Mouse (Mus musculus): ENCODE measurements around the gene Fyn. TPM values are rescaled to one million over a fixed set of nuclear protein-coding genes. Genes with fewer than 3 reads are reported as not detected.

Gene Fyn
- polyA plus RNA-seq, 1 experiment from 2014 or later = 13.4 TPM

DNA sequence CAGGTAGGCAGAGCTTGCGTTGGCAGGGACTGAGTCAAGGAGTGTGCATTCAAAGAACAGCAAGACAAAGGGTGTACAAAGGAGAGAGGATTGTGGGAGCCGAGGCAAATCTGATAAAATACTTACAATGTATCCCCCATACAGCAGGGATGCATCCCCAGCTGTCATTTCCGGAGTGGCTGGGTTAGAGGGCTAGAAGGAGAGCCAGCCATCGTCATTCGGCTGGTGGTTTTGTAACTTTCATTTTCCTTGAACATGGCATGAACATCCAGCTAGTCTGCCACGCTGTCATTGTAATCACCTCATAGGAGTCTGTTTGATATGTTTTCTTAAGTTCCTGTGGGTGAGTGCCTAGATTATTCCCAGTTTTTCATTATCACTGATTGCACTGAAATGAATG is 123.5 kb downstream of the Fyn start:
- Histone ChIP-seq H3K27ac (ENCODE audit: low read length) (no peak overlapping the region), H3K9ac (ENCODE audit: low read length) (no peak overlapping the region), H3K4me2 (ENCODE audit: low read depth, low read length) (no peak overlapping the region), H3K4me1 (replicated peaks; ENCODE audit: control insufficient read depth, insufficient read depth, low read length) (peaks cover 21% of the 10 kb centered on the region; the same call in 1 of the 2 replicates), H3K4me3 (ENCODE audit: low read length) (no peak overlapping the region), H3K27me3 (ENCODE audit: control insufficient read depth, insufficient read depth, low read depth, low read length) (no peaks in the 10 kb centered on the region), H3K36me3 (ENCODE audit: control insufficient read depth, insufficient read depth, low read length) (no peaks in the 10 kb centered on the region), H3K9me3 (ENCODE audit: control insufficient read depth, low read length) (no peaks in the 10 kb centered on the region)
- WGBS = 84% methylated on average over 6 of the region's 6 CpGs
- ATAC-seq (ENCODE audit: low read depth) = no peak

GRCm38 (mm10) chr10:39493007-39493406 is 124.4 kb downstream of the Fyn start:
- Histone ChIP-seq H3K27me3 (ENCODE audit: control insufficient read depth, insufficient read depth, low read depth, low read length) (no peaks in the 10 kb centered on the region), H3K9ac (ENCODE audit: low read length) (no peak overlapping the region), H3K9me3 (ENCODE audit: control insufficient read depth, low read length) (no peaks in the 10 kb centered on the region), H3K36me3 (ENCODE audit: control insufficient read depth, insufficient read depth, low read length) (no peaks in the 10 kb centered on the region), H3K4me3 (ENCODE audit: low read length) (no peak overlapping the region), H3K4me1 (replicated peaks; ENCODE audit: control insufficient read depth, insufficient read depth, low read length) (peaks cover 18% of the 10 kb centered on the region; the same call in 1 of the 2 replicates), H3K4me2 (ENCODE audit: low read depth, low read length) (no peak overlapping the region), H3K27ac (ENCODE audit: low read length) (no peak overlapping the region)
- ATAC-seq (ENCODE audit: low read depth) = no peak
- WGBS = 96% methylated on average over 3 of the region's 3 CpGs

GRCm38 (mm10) chr10:39498641-39499040 is 130.0 kb downstream of the Fyn start:
- H3K9me3 ChIP-seq (ENCODE audit: control insufficient read depth, low read length) = no peaks in the 10 kb centered on the region
- no peaks in the 10 kb centered on the region for H3K27me3 ChIP-seq (ENCODE audit: control insufficient read depth, insufficient read depth, low read depth, low read length)
- H3K4me3 ChIP-seq (ENCODE audit: low read length) = no peak overlapping the region
- 0 out of 2 replicates have a peak, but pooled peaks have one; percentile 3 for ATAC-seq (ENCODE audit: low read depth)
- WGBS = 31% methylated on average over 7 of the region's 7 CpGs
- H3K27ac ChIP-seq (ENCODE audit: low read length) = no peak overlapping the region
- no peak overlapping the region for H3K4me2 ChIP-seq (ENCODE audit: low read depth, low read length)
- peaks cover 25% of the 10 kb centered on the region for H3K4me1 ChIP-seq (replicated peaks; ENCODE audit: control insufficient read depth, insufficient read depth, low read length)
- no peak overlapping the region for H3K9ac ChIP-seq (ENCODE audit: low read length)
- H3K36me3 ChIP-seq (ENCODE audit: control insufficient read depth, insufficient read depth, low read length) = no peaks in the 10 kb centered on the region

DNA sequence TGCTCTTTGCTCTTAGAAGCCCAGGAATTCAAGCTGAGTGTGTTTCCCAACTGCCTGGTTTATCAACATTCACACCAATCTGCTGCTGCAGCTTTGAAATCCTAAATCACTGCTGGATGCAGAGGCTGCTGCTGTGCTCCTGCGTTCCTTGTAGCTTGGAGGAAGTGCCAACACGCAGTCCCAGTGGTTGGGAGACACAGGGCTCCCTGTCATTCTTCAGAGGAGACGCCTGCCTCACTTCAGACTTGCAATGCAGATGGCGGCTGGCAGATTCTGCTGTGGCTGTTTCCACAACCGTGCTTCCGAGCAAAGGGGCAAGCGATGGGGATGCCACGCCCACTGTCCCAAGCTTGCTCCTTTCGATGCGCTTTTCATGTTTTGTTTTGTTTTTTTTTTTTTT is 132.9 kb downstream of the Fyn start:
- Histone ChIP-seq H3K9me3 (ENCODE audit: control insufficient read depth, low read length) (no peaks in the 10 kb centered on the region), H3K27me3 (ENCODE audit: control insufficient read depth, insufficient read depth, low read depth, low read length) (no peaks in the 10 kb centered on the region), H3K9ac (ENCODE audit: low read length) (no peak overlapping the region), H3K36me3 (ENCODE audit: control insufficient read depth, insufficient read depth, low read length) (no peaks in the 10 kb centered on the region), H3K27ac (ENCODE audit: low read length) (peak overlapping the region; percentile 56), H3K4me1 (replicated peaks; ENCODE audit: control insufficient read depth, insufficient read depth, low read length) (peaks cover 37% of the 10 kb centered on the region), H3K4me2 (ENCODE audit: low read depth, low read length) (peak overlapping the region; percentile 13), H3K4me3 (ENCODE audit: low read length) (no peak overlapping the region)
- peak; percentile 5; the same call in 1 of the 2 replicates for ATAC-seq (ENCODE audit: low read depth)
- WGBS = 34% methylated on average over 10 of the region's 10 CpGs

- Histone ChIP-seq H3K27ac (ENCODE audit: low read length) (peak overlapping the region; percentile 38; the same call in 1 of the 2 replicates), H3K9ac (ENCODE audit: low read length) (peak overlapping the region; percentile 12; the same call in 1 of the 2 replicates), H3K27me3 (ENCODE audit: control insufficient read depth, insufficient read depth, low read depth, low read length) (no peaks in the 10 kb centered on the region), H3K4me1 (replicated peaks; ENCODE audit: control insufficient read depth, insufficient read depth, low read length) (peaks cover 43% of the 10 kb centered on the region), H3K4me3 (ENCODE audit: low read length) (no peak overlapping the region), H3K4me2 (ENCODE audit: low read depth, low read length) (peak overlapping the region; percentile 13; the same call in 1 of the 2 replicates), H3K36me3 (ENCODE audit: control insufficient read depth, insufficient read depth, low read length) (no peaks in the 10 kb centered on the region), H3K9me3 (ENCODE audit: control insufficient read depth, low read length) (no peaks in the 10 kb centered on the region)
- peak; percentile 63 for ATAC-seq (ENCODE audit: low read depth)
- WGBS = 35% methylated on average over 13 of the region's 13 CpGs
Observed at GRCm38 (mm10) chr10:39501977-39502706, 133.5 kb downstream of the Fyn start.

GRCm38 (mm10) chr10:39503331-39503730 is 134.7 kb downstream of the Fyn start:
- H3K9ac ChIP-seq (ENCODE audit: low read length) = no peak overlapping the region
- H3K4me1 ChIP-seq (replicated peaks; ENCODE audit: control insufficient read depth, insufficient read depth, low read length) = peaks cover 43% of the 10 kb centered on the region
- no peak for ATAC-seq (ENCODE audit: low read depth)
- no peaks in the 10 kb centered on the region for H3K9me3 ChIP-seq (ENCODE audit: control insufficient read depth, low read length)
- H3K36me3 ChIP-seq (ENCODE audit: control insufficient read depth, insufficient read depth, low read length) = no peaks in the 10 kb centered on the region
- no peak overlapping the region for H3K27ac ChIP-seq (ENCODE audit: low read length)
- H3K4me2 ChIP-seq (ENCODE audit: low read depth, low read length) = no peak overlapping the region
- no peak overlapping the region for H3K4me3 ChIP-seq (ENCODE audit: low read length)
- 78% methylated on average over 5 of the region's 5 CpGs for WGBS
- H3K27me3 ChIP-seq (ENCODE audit: control insufficient read depth, insufficient read depth, low read depth, low read length) = no peaks in the 10 kb centered on the region

DNA sequence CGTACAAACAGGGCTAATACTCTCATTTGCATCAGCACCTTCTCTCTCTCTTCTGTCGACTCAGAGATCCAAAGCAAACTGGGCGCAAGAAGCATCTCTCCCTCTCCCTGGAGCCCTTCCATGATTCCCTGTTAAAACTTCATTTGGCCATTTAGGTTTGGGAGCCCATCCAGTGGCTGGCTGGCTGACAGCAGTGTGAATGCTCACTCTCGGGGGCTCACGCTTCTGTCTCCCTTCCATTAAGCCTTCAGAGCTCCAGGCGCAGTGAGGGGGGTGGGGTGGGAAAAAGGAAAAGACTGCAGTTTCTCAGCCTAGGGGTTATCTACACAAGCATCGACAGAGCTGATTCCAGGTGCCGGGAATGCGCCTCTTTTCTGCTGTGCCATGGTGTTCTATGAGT is 136.4 kb downstream of the Fyn start:
- no peak for ATAC-seq (ENCODE audit: low read depth)
- no peak overlapping the region for H3K4me2 ChIP-seq (ENCODE audit: low read depth, low read length)
- no peak overlapping the region for H3K9ac ChIP-seq (ENCODE audit: low read length)
- H3K9me3 ChIP-seq (ENCODE audit: control insufficient read depth, low read length) = no peaks in the 10 kb centered on the region
- H3K27ac ChIP-seq (ENCODE audit: low read length) = no peak overlapping the region
- peaks cover 44% of the 10 kb centered on the region for H3K4me1 ChIP-seq (replicated peaks; ENCODE audit: control insufficient read depth, insufficient read depth, low read length)
- WGBS = 29% methylated on average over 9 of the region's 9 CpGs
- H3K36me3 ChIP-seq (ENCODE audit: control insufficient read depth, insufficient read depth, low read length) = no peaks in the 10 kb centered on the region
- no peaks in the 10 kb centered on the region for H3K27me3 ChIP-seq (ENCODE audit: control insufficient read depth, insufficient read depth, low read depth, low read length)
- H3K4me3 ChIP-seq (ENCODE audit: low read length) = no peak overlapping the region

GRCm38 (mm10) chr10:39505621-39506020 is 137.0 kb downstream of the Fyn start:
- Histone ChIP-seq H3K4me2 (ENCODE audit: low read depth, low read length) (no peak overlapping the region), H3K36me3 (ENCODE audit: control insufficient read depth, insufficient read depth, low read length) (no peaks in the 10 kb centered on the region), H3K27me3 (ENCODE audit: control insufficient read depth, insufficient read depth, low read depth, low read length) (no peaks in the 10 kb centered on the region), H3K4me1 (replicated peaks; ENCODE audit: control insufficient read depth, insufficient read depth, low read length) (peaks cover 44% of the 10 kb centered on the region), H3K9ac (ENCODE audit: low read length) (no peak overlapping the region), H3K27ac (ENCODE audit: low read length) (no peak overlapping the region), H3K4me3 (ENCODE audit: low read length) (no peak overlapping the region), H3K9me3 (ENCODE audit: control insufficient read depth, low read length) (no peaks in the 10 kb centered on the region)
- ATAC-seq (ENCODE audit: low read depth) = no peak
- WGBS = 69% methylated on average over 7 of the region's 7 CpGs

- 67% methylated on average over 12 of the region's 12 CpGs for WGBS
- ATAC-seq (ENCODE audit: low read depth) = peak; percentile 10; the same call in 1 of the 2 replicates
- no peaks in the 10 kb centered on the region for H3K36me3 ChIP-seq (ENCODE audit: control insufficient read depth, insufficient read depth, low read length)
- H3K4me1 ChIP-seq (replicated peaks; ENCODE audit: control insufficient read depth, insufficient read depth, low read length) = peaks cover 40% of the 10 kb centered on the region
- H3K4me2 ChIP-seq (ENCODE audit: low read depth, low read length) = no peak overlapping the region
- no peaks in the 10 kb centered on the region for H3K27me3 ChIP-seq (ENCODE audit: control insufficient read depth, insufficient read depth, low read depth, low read length)
- peak overlapping the region; percentile 26; the same call in 1 of the 2 replicates for H3K27ac ChIP-seq (ENCODE audit: low read length)
- no peaks in the 10 kb centered on the region for H3K9me3 ChIP-seq (ENCODE audit: control insufficient read depth, low read length)
- H3K9ac ChIP-seq (ENCODE audit: low read length) = no peak overlapping the region
- no peak overlapping the region for H3K4me3 ChIP-seq (ENCODE audit: low read length)
Observed at GRCm38 (mm10) chr10:39506353-39506752, 137.7 kb downstream of the Fyn start.
